Mouse (Mus musculus) testis, adult 2 months (tissue): ENCODE data around the gene Plscr3. TPM values are rescaled to one million over a fixed set of nuclear protein-coding genes. Genes with fewer than 3 reads are reported as not detected.
A peak's percentile ranks its signal among the peaks of the same experiment; 100 is the strongest.

Source experiments
- H3K27ac ChIP-seq: fragments of 200-500 bp; 2 replicates; pipeline ENCODE4 v1.5.1; 2012; ENCODE audit warnings: low read depth, low read length; ENCODE audit not compliant: control insufficient read depth, insufficient read depth
- H3K27me3 ChIP-seq: fragments of 200-500 bp; 2 replicates; pipeline ENCODE4 v1.6.1; 2012; ENCODE audit warnings: mild to moderate bottlenecking, low read length, moderate library complexity; ENCODE audit not compliant: control insufficient read depth, insufficient read depth
- H3K36me3 ChIP-seq: fragments of 200-500 bp; 2 replicates; pipeline ENCODE4 v1.6.1; 2012; ENCODE audit warnings: mild to moderate bottlenecking, low read length; ENCODE audit not compliant: control insufficient read depth, insufficient read depth
- H3K4me1 ChIP-seq: fragments of 200-500 bp; 2 replicates; pipeline ENCODE4 v1.6.1; 2012; ENCODE audit warnings: low read length; ENCODE audit not compliant: control insufficient read depth, insufficient read depth
- H3K4me3 ChIP-seq: fragments of 200-500 bp; 2 replicates; pipeline ENCODE4 v1.5.1; 2012; ENCODE audit warnings: low read depth, mild to moderate bottlenecking, low read length, moderate library complexity, mixed read lengths; ENCODE audit not compliant: control insufficient read depth
- CTCF ChIP-seq: fragments of 200-500 bp; IDR thresholded peaks from 2 replicates; pipeline ENCODE4 v1.5.1; 2012; ENCODE audit warnings: low read depth, mild to moderate bottlenecking, inconsistent platforms, low read length, moderate library complexity; ENCODE audit not compliant: control insufficient read depth, insufficient read depth, insufficient replicate concordance
- POLR2A ChIP-seq: fragments of 200-500 bp; IDR thresholded peaks from 2 replicates; pipeline ENCODE4 v1.6.1; 2012; ENCODE audit warnings: low read depth, mild to moderate bottlenecking, inconsistent platforms, low read length, moderate library complexity; ENCODE audit not compliant: control insufficient read depth
- polyA plus RNA-seq: library from polyadenylated mRNA; depleted of rRNA; stranded (reverse); fragments of >200 nt; gene quantifications from 2 replicates; pipeline ENCODE4 v1.2.3, GENCODE M21; 2012

Gene Plscr3
- polyA plus RNA-seq, 1 experiment, result 6.5 TPM

DNA sequence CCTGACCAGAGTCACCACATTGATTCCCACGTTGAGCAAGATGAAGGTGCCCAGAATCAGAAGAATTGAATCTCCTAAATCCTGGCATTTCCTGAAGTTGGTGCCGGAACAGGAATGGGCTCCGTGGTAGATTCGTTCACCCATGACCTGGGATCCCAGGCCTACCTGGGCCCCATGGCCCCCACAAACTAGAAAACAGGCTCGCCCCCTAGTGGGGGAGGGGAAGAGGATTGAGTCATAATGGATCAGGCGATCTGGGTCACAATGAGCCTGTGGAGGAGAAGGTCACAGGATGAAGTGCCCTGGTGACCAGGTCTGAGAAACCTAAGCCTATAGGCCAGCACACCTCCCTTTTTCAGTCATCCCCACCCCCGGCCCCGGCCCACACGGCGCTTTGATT, 31.0 kb upstream of the Plscr3 start, which contains the start of gene Gm39566:
TSS of gene Gm39566 (minus strand) at position 144 of the 400 bp plus-strand sequence.
- H3K4me1 ChIP-seq, result peaks cover 2% of the 10 kb centered on the region
- H3K27ac ChIP-seq, result no peak within 1 kb of the TSS
- no peak for TF ChIP-seq CTCF
- TF ChIP-seq POLR2A, result peak; percentile 50; the same call in 1 of the 2 replicates
- H3K36me3 ChIP-seq, result no peaks in the 10 kb centered on the region
- H3K27me3 ChIP-seq, result no peaks in the 10 kb centered on the region
- H3K4me3 ChIP-seq, result peak within 1 kb of the TSS; percentile 87

DNA sequence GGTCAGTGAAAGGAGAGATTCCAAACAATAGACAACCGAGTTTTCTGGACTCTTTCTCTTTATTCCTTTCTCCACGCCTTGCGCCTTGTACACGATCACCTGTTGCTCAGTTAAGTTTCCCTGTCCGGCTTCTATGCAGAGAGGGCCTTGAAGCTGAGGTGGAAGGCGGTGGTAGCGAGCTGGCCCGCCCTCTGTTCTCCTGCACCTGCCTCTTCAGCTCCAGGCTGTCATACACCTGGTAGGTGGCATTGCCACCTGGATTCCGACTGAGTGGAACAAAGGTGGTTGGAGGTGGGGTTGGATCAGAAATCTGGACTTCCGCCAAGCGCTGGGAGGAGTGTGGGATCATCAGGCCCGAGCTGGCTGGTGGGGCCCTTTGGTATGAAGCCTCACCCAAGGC, 29.7 kb upstream of the Plscr3 start:
- H3K27ac ChIP-seq, result no peak overlapping the region
- no peaks in the 10 kb centered on the region for H3K36me3 ChIP-seq
- TF ChIP-seq POLR2A (peak; percentile 55), CTCF (no peak)
- peaks cover 2% of the 10 kb centered on the region; the same call in 1 of the 2 replicates for H3K4me1 ChIP-seq
- H3K27me3 ChIP-seq, result no peaks in the 10 kb centered on the region
- H3K4me3 ChIP-seq, result peak overlapping the region; percentile 85

DNA sequence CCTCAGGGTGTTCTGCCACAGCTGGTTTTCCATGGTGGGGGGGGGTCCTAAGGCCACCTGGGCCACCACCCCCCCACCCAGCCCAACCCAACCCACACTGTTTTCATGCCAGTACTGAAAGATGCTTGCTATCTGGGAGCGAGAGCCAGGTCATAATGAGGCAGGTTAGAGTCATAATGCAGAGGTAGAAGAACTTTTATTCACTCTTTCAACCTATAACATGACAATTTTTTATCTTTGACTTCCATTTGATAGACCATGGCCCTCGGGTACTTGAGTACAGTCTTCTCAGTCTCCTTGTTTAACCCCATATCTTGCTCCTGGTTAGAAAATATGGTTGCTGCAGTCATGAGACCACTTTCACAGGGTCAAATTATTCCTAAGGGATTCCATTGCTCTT, 27.8 kb upstream of the Plscr3 start, which contains the start of gene Spem2:
TSS of gene Spem2 (minus strand) at position 101 of the 400 bp plus-strand sequence.
- no peaks in the 10 kb centered on the region for H3K27me3 ChIP-seq
- peak within 1 kb of the TSS; percentile 85 for H3K4me3 ChIP-seq
- H3K27ac ChIP-seq, result 0 out of 2 replicates have a peak within 1 kb of the TSS, but pooled peaks have one; percentile 12
- peaks cover 2% of the 10 kb centered on the region; the same call in 1 of the 2 replicates for H3K4me1 ChIP-seq
- no peaks in the 10 kb centered on the region for H3K36me3 ChIP-seq
- TF ChIP-seq CTCF (no peak), POLR2A (no peak)

DNA sequence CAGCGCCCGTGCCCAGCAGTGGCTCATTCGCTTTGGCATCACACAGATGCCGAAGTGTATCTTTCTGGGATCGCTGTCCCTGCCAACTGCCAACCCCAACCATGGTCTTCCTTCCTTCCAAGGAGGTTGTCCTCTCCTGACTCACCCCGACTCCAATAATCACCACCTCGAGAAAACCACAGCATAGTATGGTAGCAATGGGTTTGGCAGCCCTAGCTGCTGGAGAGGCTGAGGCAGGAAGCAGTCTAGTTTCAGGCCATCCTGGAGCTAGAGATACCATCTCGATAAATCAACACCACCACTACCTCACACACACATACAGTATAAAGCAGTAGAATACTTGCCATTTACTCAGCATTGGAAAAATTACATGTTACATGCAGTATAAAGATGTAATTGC, 27.3 kb upstream of the Plscr3 start:
- no peak overlapping the region for H3K27ac ChIP-seq
- peaks cover 2% of the 10 kb centered on the region; the same call in 1 of the 2 replicates for H3K4me1 ChIP-seq
- TF ChIP-seq CTCF (no peak), POLR2A (no peak; the same call in 1 of the 2 replicates)
- H3K4me3 ChIP-seq, result peak overlapping the region; percentile 74
- H3K36me3 ChIP-seq, result no peaks in the 10 kb centered on the region
- H3K27me3 ChIP-seq, result no peaks in the 10 kb centered on the region

- no peak for TF ChIP-seq CTCF
- TF ChIP-seq POLR2A, result no peak; the same call in 1 of the 2 replicates
- no peaks in the 10 kb centered on the region for H3K27me3 ChIP-seq
- no peak within 1 kb of the TSS for H3K27ac ChIP-seq
- H3K4me1 ChIP-seq, result no peaks in the 10 kb centered on the region
- no peaks in the 10 kb centered on the region for H3K36me3 ChIP-seq
- peak within 1 kb of the TSS; percentile 71 for H3K4me3 ChIP-seq
These were observed 24.1 kb upstream of the Plscr3 start, which contains the start of gene Spem1 for GRCm38 (mm10) chr11:69822080-69822479. Gene Spem1 (minus strand): TSS chr11:69822180.

- no peaks in the 10 kb centered on the region for H3K36me3 ChIP-seq
- H3K4me3 ChIP-seq, result no peak overlapping the region
- H3K4me1 ChIP-seq, result no peaks in the 10 kb centered on the region
- no peaks in the 10 kb centered on the region for H3K27me3 ChIP-seq
- H3K27ac ChIP-seq, result no peak overlapping the region
- TF ChIP-seq POLR2A (no peak), CTCF (no peak)
These were observed 22.7 kb upstream of the Plscr3 start for GRCm38 (mm10) chr11:69823456-69823855.

GRCm38 (mm10) chr11:69828832-69829231, 17.3 kb upstream of the Plscr3 start:
- no peak overlapping the region for H3K4me3 ChIP-seq
- H3K27ac ChIP-seq, result no peak overlapping the region
- peaks cover 4% of the 10 kb centered on the region for H3K4me1 ChIP-seq
- TF ChIP-seq POLR2A (no peak), CTCF (no peak)
- no peaks in the 10 kb centered on the region for H3K27me3 ChIP-seq
- H3K36me3 ChIP-seq, result no peaks in the 10 kb centered on the region

- peaks cover 35% of the 10 kb centered on the region for H3K4me1 ChIP-seq
- H3K27ac ChIP-seq, result no peak overlapping the region; the same call in 1 of the 2 replicates
- no peaks in the 10 kb centered on the region for H3K36me3 ChIP-seq
- no peak for TF ChIP-seq POLR2A
- no peak for TF ChIP-seq CTCF
- peak overlapping the region; percentile 57 for H3K4me3 ChIP-seq
- H3K27me3 ChIP-seq, result no peaks in the 10 kb centered on the region
These were observed 12.6 kb upstream of the Plscr3 start for GRCm38 (mm10) chr11:69833554-69833953.
